Mouse (Mus musculus): ENCODE results near the gene Nsmce1. TPM values are rescaled to one million over a fixed set of nuclear protein-coding genes. Genes with fewer than 3 reads are reported as not detected.

The Nsmce1 gene
- total and polyA plus RNA-seq, 3 experiments: 58.1 to 59.2 TPM; not detected in 1

GRCm38 (mm10) chr7:125488706-125489105, 2.7 kb downstream of the Nsmce1 start:
- Histone ChIP-seq H3K27me3 (ENCODE audit: control insufficient read depth in 1 of 2, insufficient read depth in 2 of 2, low read length in 2 of 2) (no peaks in the 10 kb centered on the region), H3K79me2 (ENCODE audit: control insufficient read depth, insufficient read depth, low read length, poor library complexity) (peaks cover 3% of the 10 kb centered on the region; the same call in 1 of the 2 replicates), H3K9ac (ENCODE audit: control insufficient read depth, low read depth, low read length, poor library complexity, severe bottlenecking) (no peak overlapping the region), H3K9me3 (replicated peaks; ENCODE audit: insufficient read depth, low read length) (no peaks in the 10 kb centered on the region), H3K27ac (ENCODE audit: control insufficient read depth, low read depth, low read length) (no peak overlapping the region), H3K36me3 (ENCODE audit: control insufficient read depth in 1 of 2, insufficient read depth in 2 of 2, low read length in 2 of 2) (peaks cover 0 to 16% of the 10 kb centered on the region in 2 experiments; a peak in 2 of 4 replicates), H3K4me1 (ENCODE audit: control insufficient read depth in 1 of 2, insufficient read depth in 2 of 2, low read length in 2 of 2) (peaks cover 5 to 21% of the 10 kb centered on the region in 2 experiments), H3K4me3 (ENCODE audit: control insufficient read depth in 1 of 2, insufficient read depth in 1 of 2, low read depth in 2 of 2, low read length in 2 of 2) (no peak overlapping the region)
- TF ChIP-seq RAD21 (IDR thresholded peaks at IDR 0.05; ENCODE audit: low read depth, low read length) (no peak), POLR2AphosphoS5 (IDR thresholded peaks at IDR 0.05; ENCODE audit: borderline replicate concordance, low read depth, low read length) (no peak), ELF1 (IDR thresholded peaks at IDR 0.05; ENCODE audit: low read depth, low read length) (no peak)
- DNase-seq (ENCODE audit: low read depth, low spot score): no peak

- Histone ChIP-seq H3K9me3 (replicated peaks; ENCODE audit: insufficient read depth, low read length) (no peaks in the 10 kb centered on the region), H3K36me3 (ENCODE audit: control insufficient read depth in 1 of 2, insufficient read depth in 2 of 2, low read length in 2 of 2) (peaks cover 0 to 16% of the 10 kb centered on the region in 2 experiments; a peak in 2 of 4 replicates), H3K27me3 (ENCODE audit: control insufficient read depth in 1 of 2, insufficient read depth in 2 of 2, low read length in 2 of 2) (no peaks in the 10 kb centered on the region), H3K9ac (ENCODE audit: control insufficient read depth, low read depth, low read length, poor library complexity, severe bottlenecking) (no peak overlapping the region), H3K79me2 (ENCODE audit: control insufficient read depth, insufficient read depth, low read length, poor library complexity) (peaks cover 3% of the 10 kb centered on the region; the same call in 1 of the 2 replicates), H3K4me1 (ENCODE audit: control insufficient read depth in 1 of 2, insufficient read depth in 2 of 2, low read length in 2 of 2) (peaks cover 5 to 20% of the 10 kb centered on the region in 2 experiments), H3K4me3 (ENCODE audit: control insufficient read depth in 1 of 2, insufficient read depth in 1 of 2, low read depth in 2 of 2, low read length in 2 of 2) (no peak overlapping the region), H3K27ac (ENCODE audit: control insufficient read depth, low read depth, low read length) (no peak overlapping the region)
- no peak for DNase-seq (ENCODE audit: low read depth, low spot score)
- TF ChIP-seq GATA1 (IDR thresholded peaks at IDR 0.05; ENCODE audit: low read depth, low read length) (0 out of 2 replicates have a peak, but pooled peaks have one; percentile 10), SMC3 (IDR thresholded peaks at IDR 0.05; ENCODE audit: low read depth, low read length) (no peak)
Measured at GRCm38 (mm10) chr7:125487126-125487525, 4.3 kb downstream of the Nsmce1 start.

DNA sequence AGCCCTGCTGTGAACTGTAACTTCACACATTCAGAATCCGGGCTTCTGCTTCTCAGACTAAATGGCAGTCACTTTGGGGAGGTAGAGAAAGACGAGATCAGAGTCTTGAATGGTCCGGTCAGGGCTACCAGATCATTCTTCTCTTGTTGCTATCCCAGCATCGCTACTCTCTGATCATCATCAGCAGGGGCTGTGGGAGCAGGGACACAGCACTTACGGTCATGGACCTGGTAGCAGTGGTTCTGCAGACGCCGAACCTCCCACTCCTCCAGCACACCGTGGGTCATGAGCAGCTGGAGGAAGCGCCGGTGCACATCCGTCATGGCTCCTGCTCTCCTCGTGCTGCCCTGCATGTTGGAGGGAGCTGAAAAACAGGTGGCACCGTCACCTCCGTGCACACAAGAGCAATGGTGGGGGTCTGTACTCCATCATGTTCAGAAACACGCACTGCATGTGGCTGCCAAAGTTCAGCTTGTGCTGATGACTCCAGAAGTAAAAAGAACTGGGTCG, 5.2 kb downstream of the Nsmce1 start:
- DNase-seq (ENCODE audit: low read depth, low spot score): no peak
- Histone ChIP-seq H3K27me3 (ENCODE audit: control insufficient read depth in 1 of 2, insufficient read depth in 2 of 2, low read length in 2 of 2) (no peaks in the 10 kb centered on the region), H3K27ac (ENCODE audit: control insufficient read depth, low read depth, low read length) (no peak overlapping the region), H3K4me3 (ENCODE audit: control insufficient read depth in 1 of 2, insufficient read depth in 1 of 2, low read depth in 2 of 2, low read length in 2 of 2) (no peak overlapping the region), H3K9me3 (replicated peaks; ENCODE audit: insufficient read depth, low read length) (no peaks in the 10 kb centered on the region), H3K4me1 (ENCODE audit: control insufficient read depth in 1 of 2, insufficient read depth in 2 of 2, low read length in 2 of 2) (peaks cover 5 to 15% of the 10 kb centered on the region in 2 experiments), H3K9ac (ENCODE audit: control insufficient read depth, low read depth, low read length, poor library complexity, severe bottlenecking) (no peak overlapping the region), H3K79me2 (ENCODE audit: control insufficient read depth, insufficient read depth, low read length, poor library complexity) (peaks cover 3% of the 10 kb centered on the region; the same call in 1 of the 2 replicates), H3K36me3 (ENCODE audit: control insufficient read depth in 1 of 2, insufficient read depth in 2 of 2, low read length in 2 of 2) (peaks cover 0 to 16% of the 10 kb centered on the region in 2 experiments; a peak in 2 of 4 replicates)
- TF ChIP-seq UBTF (IDR thresholded peaks at IDR 0.05; ENCODE audit: borderline replicate concordance, insufficient read depth, low read depth, low read length): no peak
- no peak for TF ChIP-seq MXI1 (IDR thresholded peaks at IDR 0.05; ENCODE audit: low read depth, low read length)
- TF ChIP-seq CTCF (IDR thresholded peaks at IDR 0.05 in 2 of 3, conservative IDR thresholded peaks at IDR 0.05 in 1 of 3; ENCODE audit: control insufficient read depth in 1 of 3, insufficient read depth in 1 of 3, low read depth in 2 of 3, low read length in 3 of 3, poor library complexity in 1 of 3, severe bottlenecking in 1 of 3): no peak
- no peak for TF ChIP-seq MAX (IDR thresholded peaks at IDR 0.05; ENCODE audit: low read length)
- TF ChIP-seq POLR2A (IDR thresholded peaks at IDR 0.05; ENCODE audit: control insufficient read depth in 1 of 2, insufficient read depth in 1 of 2, low read depth in 1 of 2, low read length in 2 of 2, poor library complexity in 1 of 2): no peak
- no peak for TF ChIP-seq ZMIZ1 (IDR thresholded peaks at IDR 0.05; ENCODE audit: low read depth, low read length)
- no peak for TF ChIP-seq SMC3 (IDR thresholded peaks at IDR 0.05; ENCODE audit: low read depth, low read length)
- TF ChIP-seq E2F4 (IDR thresholded peaks at IDR 0.05; ENCODE audit: borderline replicate concordance, low read depth, low read length): no peak
- TF ChIP-seq TCF12 (IDR thresholded peaks at IDR 0.05; ENCODE audit: low read depth, low read length): no peak
- no peak for TF ChIP-seq NRF1 (IDR thresholded peaks at IDR 0.05; ENCODE audit: insufficient read depth, low read depth, low read length, poor library complexity, severe bottlenecking)
- no peak for TF ChIP-seq MEF2A (IDR thresholded peaks at IDR 0.05; ENCODE audit: extremely low read depth, insufficient replicate concordance, low read depth, low read length, poor library complexity, severe bottlenecking)
- TF ChIP-seq USF1 (IDR thresholded peaks at IDR 0.05; ENCODE audit: low read depth, low read length): no peak
- no peak for TF ChIP-seq MAZ (IDR thresholded peaks at IDR 0.05; ENCODE audit: low read depth, low read length)
- no peak for TF ChIP-seq EP300 (IDR thresholded peaks at IDR 0.05; ENCODE audit: low read depth in 1 of 2, low read length in 2 of 2)
- TF ChIP-seq TBP (IDR thresholded peaks at IDR 0.05; ENCODE audit: low read depth, low read length): no peak
- no peak for TF ChIP-seq ZNF384 (IDR thresholded peaks at IDR 0.05; ENCODE audit: low read depth, low read length)
- no peak for TF ChIP-seq GABPA (IDR thresholded peaks at IDR 0.05; ENCODE audit: low read depth, low read length)
